ENCODE assay signal across 19 mouse cellular contexts in genomic region chr2:10674738-10675349, GRCm38 (mm10).
A peak's percentile ranks its signal among the peaks of the same experiment; 100 is the strongest.
DNase-seq lines count a peak whose midpoint lies in the region; ATAC-seq and TF ChIP-seq lines count a peak whose summit lies in the region.
"Had no signal": no experiment of that assay in that cellular context is flagged by ENCODE, and none has a peak within 500 bp of the region (broad histone marks: within the 10 kb centered on the region; RNA-seq: fewer than 3 reads in every experiment).

No protein-coding gene starts in this region.

- intact Hi-C loops in left cerebral cortex, adult 2 months (cut with DNase I) = no loop called here

- no peaks in the 10 kb centered on the region for H3K36me3 ChIP-seq in kidney, embryonic 14.5 days (ENCODE audit: control insufficient read depth, insufficient read depth, low read length)
- H3K36me3 ChIP-seq in midbrain, postnatal 0 days (ENCODE audit: insufficient read depth, low read length) = no peaks in the 10 kb centered on the region
- H3K36me3 ChIP-seq in midbrain, embryonic 10.5 days = no peaks in the 10 kb centered on the region
- H3K36me3 ChIP-seq in stomach, postnatal 0 days (ENCODE audit: control insufficient read depth, insufficient read depth, low read length) = no peaks in the 10 kb centered on the region
- H3K36me3 ChIP-seq: embryonic facial prominence, embryonic 13.5 days; forebrain, embryonic 12.5 days; lung, embryonic 15.5 days had no signal

- no peaks in the 10 kb centered on the region for H3K9me3 ChIP-seq in kidney, embryonic 14.5 days (ENCODE audit: control insufficient read depth, low read length)
- no peaks in the 10 kb centered on the region for H3K9me3 ChIP-seq in midbrain, postnatal 0 days (ENCODE audit: low read length)
- H3K9me3 ChIP-seq in midbrain, embryonic 10.5 days (replicated peaks) = no peaks in the 10 kb centered on the region
- no peaks in the 10 kb centered on the region for H3K9me3 ChIP-seq in stomach, postnatal 0 days (ENCODE audit: control insufficient read depth, low read length)
- H3K9me3 ChIP-seq: embryonic facial prominence, embryonic 13.5 days; forebrain, embryonic 12.5 days; lung, embryonic 15.5 days had no signal

- no peak overlapping the region for H3K4me3 ChIP-seq in kidney, embryonic 14.5 days (ENCODE audit: low read length)
- H3K4me3 ChIP-seq in midbrain, postnatal 0 days (ENCODE audit: low read depth, low read length) = no peak overlapping the region
- no peak overlapping the region for H3K4me3 ChIP-seq in midbrain, embryonic 10.5 days
- H3K4me3 ChIP-seq in stomach, postnatal 0 days (ENCODE audit: low read depth, low read length) = no peak overlapping the region
- H3K4me3 ChIP-seq in left cerebral cortex, adult 2 months = no peak overlapping the region
- H3K4me3 ChIP-seq: embryonic facial prominence, embryonic 13.5 days; forebrain, embryonic 12.5 days; lung, embryonic 15.5 days had no signal

- H3K27me3 ChIP-seq in kidney, embryonic 14.5 days (ENCODE audit: control insufficient read depth, insufficient read depth, low read length) = no peaks in the 10 kb centered on the region
- no peaks in the 10 kb centered on the region for H3K27me3 ChIP-seq in midbrain, postnatal 0 days (ENCODE audit: insufficient read depth, low read length)
- H3K27me3 ChIP-seq in midbrain, embryonic 10.5 days (ENCODE audit: low read depth, poor library complexity, severe bottlenecking) = no peaks in the 10 kb centered on the region
- H3K27me3 ChIP-seq in stomach, postnatal 0 days (ENCODE audit: control insufficient read depth, insufficient read depth, low read length) = no peaks in the 10 kb centered on the region
- H3K27me3 ChIP-seq: embryonic facial prominence, embryonic 13.5 days; forebrain, embryonic 12.5 days; lung, embryonic 15.5 days had no signal

- H3K9ac ChIP-seq in kidney, embryonic 14.5 days (ENCODE audit: low read depth, low read length) = no peak overlapping the region
- H3K9ac ChIP-seq in midbrain, postnatal 0 days (replicated peaks; ENCODE audit: low read length, poor library complexity, severe bottlenecking) = no peak overlapping the region
- no peak overlapping the region for H3K9ac ChIP-seq in stomach, postnatal 0 days (ENCODE audit: low read length)
- H3K9ac ChIP-seq: embryonic facial prominence, embryonic 13.5 days; forebrain, embryonic 12.5 days; lung, embryonic 15.5 days had no signal

- no peak overlapping the region for H3K4me2 ChIP-seq in kidney, embryonic 14.5 days (replicated peaks; ENCODE audit: low read depth, low read length)
- H3K4me2 ChIP-seq in midbrain, postnatal 0 days (ENCODE audit: low read depth, low read length, poor library complexity, severe bottlenecking) = no peak overlapping the region
- H3K4me2 ChIP-seq in stomach, postnatal 0 days (replicated peaks; ENCODE audit: low read depth) = no peak overlapping the region
- H3K4me2 ChIP-seq: embryonic facial prominence, embryonic 13.5 days; forebrain, embryonic 12.5 days; heart, embryonic 11.5 days; lung, embryonic 15.5 days had no signal

- H3K27ac ChIP-seq in kidney, embryonic 14.5 days (ENCODE audit: low read depth, low read length) = no peak overlapping the region
- H3K27ac ChIP-seq in midbrain, postnatal 0 days (ENCODE audit: low read depth, low read length) = no peak overlapping the region
- H3K27ac ChIP-seq in midbrain, embryonic 10.5 days (replicated peaks) = no peak overlapping the region
- H3K27ac ChIP-seq in stomach, postnatal 0 days (replicated peaks) = no peak overlapping the region
- H3K27ac ChIP-seq in left cerebral cortex, adult 2 months = no peak overlapping the region
- H3K27ac ChIP-seq: embryonic facial prominence, embryonic 13.5 days; forebrain, embryonic 12.5 days; lung, embryonic 15.5 days had no signal

- DNase-seq in embryo, embryonic 11 days = peak; percentile 12
- DNase-seq in embryo, embryonic 10 days (ENCODE audit: low spot score) = no peak
- DNase-seq in kidney, postnatal 14 days = no peak
- peak; percentile 21 for DNase-seq in midbrain, postnatal 0 days (ENCODE audit: low spot score)
- no peak for DNase-seq in midbrain, embryonic 10.5 days (ENCODE audit: low spot score)
- DNase-seq in stomach, postnatal 0 days (ENCODE audit: low spot score) = peak; percentile 41
- no peak for DNase-seq in left cerebral cortex, adult 2 months (ENCODE audit: extremely low spot score in 1 of 2, low spot score in 2 of 2)
- DNase-seq: cerebellum, adult 2 months; gastrocnemius, postnatal 14 days; layer of hippocampus, adult 9-11 months; left cerebral cortex, postnatal 4 days; spleen, adult 18-20 months; thymus, adult 18-20 months had no signal

- ATAC-seq in kidney, embryonic 14.5 days (ENCODE audit: low FRiP score, low TSS enrichment) = 0 out of 2 replicates have a peak, but pooled peaks have one; percentile 32
- no peak for ATAC-seq in midbrain, postnatal 0 days (ENCODE audit: low FRiP score)
- ATAC-seq in stomach, postnatal 0 days (ENCODE audit: low FRiP score, low TSS enrichment) = peak; percentile 92
- ATAC-seq: midbrain, embryonic 16.5 days had no signal

- peaks cover 8% of the 10 kb centered on the region; the same call in 1 of the 2 replicates for H3K4me1 ChIP-seq in kidney, embryonic 14.5 days (ENCODE audit: control insufficient read depth, insufficient read depth, low read length)
- H3K4me1 ChIP-seq in midbrain, postnatal 0 days (ENCODE audit: insufficient read depth, low read length) = peaks cover 5% of the 10 kb centered on the region; the same call in 1 of the 2 replicates
- H3K4me1 ChIP-seq in midbrain, embryonic 10.5 days = peaks cover 20% of the 10 kb centered on the region
- no peaks in the 10 kb centered on the region for H3K4me1 ChIP-seq in stomach, postnatal 0 days (replicated peaks; ENCODE audit: control insufficient read depth, insufficient read depth)
- H3K4me1 ChIP-seq: embryonic facial prominence, embryonic 13.5 days had no signal

- peak; percentile 60 for TF ChIP-seq CTCF in midbrain, postnatal 0 days (IDR thresholded peaks at IDR 0.05)
- TF ChIP-seq CTCF in stomach, postnatal 0 days (IDR thresholded peaks at IDR 0.05; ENCODE audit: low read depth) = peak; percentile 60
- no peak; the same call in 1 of the 2 replicates for TF ChIP-seq CTCF in left cerebral cortex, adult 2 months (IDR thresholded peaks at IDR 0.05)

- 21% methylated on average over 6 of the region's 6 CpGs for WGBS in kidney, embryonic 14.5 days
- 55% methylated on average over 6 of the region's 6 CpGs for WGBS in midbrain, postnatal 0 days
- 55% methylated on average over 6 of the region's 6 CpGs for WGBS in midbrain, embryonic 10.5 days
- WGBS in stomach, postnatal 0 days = 13% methylated on average over 6 of the region's 6 CpGs

- no peak for TF ChIP-seq EP300 in stomach, postnatal 0 days (optimal IDR thresholded peaks at IDR 0.05)

Comparison
In these comparisons a context has a peak if more than half of its experiments do, and no peak if none do; other contexts are left out.
1. DNase-seq: peak in embryo, embryonic 11 days (single experiment), midbrain, postnatal 0 days (single experiment) and stomach, postnatal 0 days (single experiment); none in embryo, embryonic 10 days (single experiment), kidney, postnatal 14 days (single experiment), midbrain, embryonic 10.5 days (single experiment) and left cerebral cortex, adult 2 months (0 of 2).